Mouse (Mus musculus) liver, adult 2 months (tissue): ENCODE measurements around the gene Ankdd1a.

Source experiments
- CTCF ChIP-seq: fragments of 200-500 bp; IDR thresholded peaks from 2 replicates; pipeline ENCODE4 v1.5.1; 2011; ENCODE audit warnings: low read depth, low read length, control low read depth
- POLR2A ChIP-seq: fragments of 200-500 bp; IDR thresholded peaks from 2 replicates; pipeline ENCODE4 v1.6.1; 2011; ENCODE audit warnings: low read length, control low read depth; ENCODE audit not compliant: insufficient read depth; ENCODE audit errors: extremely low read depth

DNA sequence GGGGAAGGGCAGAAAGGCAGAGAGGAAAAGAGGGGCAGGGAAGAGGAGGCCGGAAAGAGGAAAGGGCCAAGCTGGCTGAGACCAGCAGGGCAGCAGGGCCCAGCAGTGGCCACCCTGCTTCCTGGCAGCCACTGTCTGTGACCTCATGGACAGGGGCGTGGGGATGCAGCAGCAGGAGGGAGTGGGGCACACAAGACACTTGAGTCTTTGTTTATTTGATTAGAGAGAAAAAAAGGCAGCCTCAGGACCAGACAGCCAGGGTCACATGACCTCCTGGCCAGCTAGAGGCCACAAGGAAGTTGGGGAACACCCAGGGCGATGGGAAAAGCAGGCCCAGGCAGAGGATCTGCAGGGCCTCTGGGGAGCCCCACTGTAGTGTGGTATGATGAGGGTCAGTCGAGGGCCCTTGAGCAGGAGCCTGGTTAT is 42.1 kb upstream of the Ankdd1a start:
- TF ChIP-seq CTCF, result no peak
- no peak for TF ChIP-seq POLR2A
